Mouse (Mus musculus): ENCODE measurements around the gene Park7. TPM values are rescaled to one million over a fixed set of nuclear protein-coding genes. Genes with fewer than 3 reads are reported as not detected.

Gene Park7
- polyA plus RNA-seq, 2 experiments from 2014 or later: 449 to 481 TPM

- no peak for ATAC-seq
These were observed 41.6 kb downstream of the Park7 start for GRCm38 (mm10) chr4:150872681-150873080.

- no peak for ATAC-seq
These were observed 42.0 kb downstream of the Park7 start for GRCm38 (mm10) chr4:150872139-150872651.

- no peak for ATAC-seq
These were observed 42.7 kb downstream of the Park7 start for GRCm38 (mm10) chr4:150871392-150872138.

GRCm38 (mm10) chr4:150870963-150871391 lies 43.3 kb downstream of the Park7 start:
- ATAC-seq: no peak

- no peak for ATAC-seq
These were observed 44.7 kb downstream of the Park7 start for GRCm38 (mm10) chr4:150869276-150870197.

- no peak for ATAC-seq
These were observed 45.4 kb downstream of the Park7 start for GRCm38 (mm10) chr4:150868859-150869258.

- no peak for ATAC-seq
These were observed 46.1 kb downstream of the Park7 start for GRCm38 (mm10) chr4:150868161-150868560.

- no peak for ATAC-seq
These were observed 47.7 kb downstream of the Park7 start for GRCm38 (mm10) chr4:150866494-150866893.

GRCm38 (mm10) chr4:150866069-150866468 lies 48.2 kb downstream of the Park7 start:
- no peak for ATAC-seq

GRCm38 (mm10) chr4:150865371-150865770 lies 48.9 kb downstream of the Park7 start:
- no peak for ATAC-seq

GRCm38 (mm10) chr4:150862626-150863375 lies 51.4 kb downstream of the Park7 start:
- ATAC-seq: no peak

GRCm38 (mm10) chr4:150861161-150861560 lies 53.1 kb downstream of the Park7 start:
- no peak for ATAC-seq

- no peak for ATAC-seq
These were observed 53.7 kb downstream of the Park7 start for GRCm38 (mm10) chr4:150860526-150860925.

GRCm38 (mm10) chr4:150855346-150855745 lies 58.9 kb downstream of the Park7 start:
- ATAC-seq: peak; percentile 5

GRCm38 (mm10) chr4:150854839-150855246 lies 59.4 kb downstream of the Park7 start:
- peak; percentile 96 for ATAC-seq

- no peak for ATAC-seq
These were observed 60.4 kb downstream of the Park7 start, which contains the start of gene Errfi1 for GRCm38 (mm10) chr4:150853680-150854461. Errfi1 (plus strand) TSS chr4:150853919.

GRCm38 (mm10) chr4:150852479-150852878 lies 61.8 kb downstream of the Park7 start:
- ATAC-seq: no peak

GRCm38 (mm10) chr4:150852045-150852444 lies 62.2 kb downstream of the Park7 start:
- no peak for ATAC-seq

- ATAC-seq: no peak
These were observed 63.3 kb downstream of the Park7 start for GRCm38 (mm10) chr4:150850893-150851292.

GRCm38 (mm10) chr4:150849964-150850363 lies 64.3 kb downstream of the Park7 start:
- ATAC-seq: no peak

Data from activated CD4-positive, CD25-positive, alpha-beta regulatory T cell, adult 4 months (primary cell).